Comparison of ENCODE assay signal across 29 mouse cellular contexts in genomic region chr17:13698194-13698593, GRCm38 (mm10).
DNase-seq lines count a peak whose midpoint lies in the region; ATAC-seq and TF ChIP-seq lines count a peak whose summit lies in the region.
"Had no signal": no experiment of that assay in that cellular context is flagged by ENCODE, and none has a peak within 500 bp of the region (broad histone marks: within the 10 kb centered on the region; RNA-seq: fewer than 3 reads in every experiment).

No protein-coding gene starts in this region.

- peak; percentile 90 for DNase-seq in liver, adult 2 months (ENCODE audit: extremely low read depth, low read depth, low spot score)
- no peak for DNase-seq in lung, postnatal 4 days
- DNase-seq in liver, postnatal 0 days: peak; percentile 59
- DNase-seq: adrenal gland, postnatal 10 days; adrenal gland, postnatal 36 days; B cell, adult 2 months; cerebellum, adult 11 months; cerebellum, adult 2 months; cerebellum, adult 9-11 months; cerebellum, postnatal 25 days; gastrocnemius, postnatal 10 days; heart, adult 11 months; heart, postnatal 14 days; heart, postnatal 4 days had no signal

- TF ChIP-seq POLR2A in liver, adult 2 months (IDR thresholded peaks at IDR 0.05; ENCODE audit: extremely low read depth, insufficient read depth, low read length): peak; percentile 72; the same call in 1 of the 2 replicates
- TF ChIP-seq POLR2A in embryonic fibroblast, embryonic 13.5 days (IDR thresholded peaks at IDR 0.05; ENCODE audit: low read depth, low read length): no peak

- peak overlapping the region; percentile 53 for H3K4me3 ChIP-seq in liver, adult 2 months (ENCODE audit: insufficient read depth, low read depth, low read length)
- no peak overlapping the region for H3K4me3 ChIP-seq in liver, embryonic 12.5 days
- H3K4me3 ChIP-seq in lung, embryonic 15.5 days: no peak overlapping the region
- H3K4me3 ChIP-seq in embryonic fibroblast, embryonic 13.5 days (ENCODE audit: insufficient read depth, low read length): no peak overlapping the region
- peak overlapping the region; percentile 33 for H3K4me3 ChIP-seq in liver, postnatal 0 days (ENCODE audit: low read depth, low read length)
- H3K4me3 ChIP-seq: embryonic facial prominence, embryonic 12.5 days; embryonic facial prominence, embryonic 15.5 days; erythroblast, embryonic 14.5 days; forebrain, embryonic 12.5 days; forebrain, embryonic 15.5 days; heart, embryonic 13.5 days had no signal

- H3K9ac ChIP-seq in liver, adult 2 months (ENCODE audit: low read depth, low read length): peak overlapping the region; percentile 56
- no peak overlapping the region for H3K9ac ChIP-seq in liver, embryonic 12.5 days
- no peak overlapping the region for H3K9ac ChIP-seq in lung, embryonic 15.5 days
- peak overlapping the region; percentile 39 for H3K9ac ChIP-seq in liver, postnatal 0 days (replicated peaks)
- H3K9ac ChIP-seq: embryonic facial prominence, embryonic 12.5 days; embryonic facial prominence, embryonic 15.5 days; forebrain, embryonic 12.5 days; forebrain, embryonic 15.5 days; heart, embryonic 13.5 days; hindbrain, embryonic 14.5 days had no signal

- H3K36me3 ChIP-seq in liver, adult 2 months (ENCODE audit: control insufficient read depth, insufficient read depth, low read length): no peaks in the 10 kb centered on the region
- no peaks in the 10 kb centered on the region for H3K36me3 ChIP-seq in liver, embryonic 12.5 days
- no peaks in the 10 kb centered on the region for H3K36me3 ChIP-seq in lung, embryonic 15.5 days
- no peaks in the 10 kb centered on the region for H3K36me3 ChIP-seq in liver, postnatal 0 days (replicated peaks; ENCODE audit: insufficient read depth, low read length)
- H3K36me3 ChIP-seq: embryonic facial prominence, embryonic 12.5 days; embryonic facial prominence, embryonic 15.5 days; forebrain, embryonic 12.5 days; forebrain, embryonic 15.5 days; G1E; heart, embryonic 13.5 days had no signal

- peak overlapping the region; percentile 76 for H3K27ac ChIP-seq in liver, adult 2 months (replicated peaks; ENCODE audit: insufficient read depth, low read depth, low read length)
- H3K27ac ChIP-seq in liver, embryonic 12.5 days: no peak overlapping the region
- peak overlapping the region; percentile 1; the same call in 1 of the 2 replicates for H3K27ac ChIP-seq in lung, embryonic 15.5 days
- peak overlapping the region; percentile 95 for H3K27ac ChIP-seq in embryonic fibroblast, embryonic 13.5 days (ENCODE audit: insufficient read depth, low read length)
- peak overlapping the region; percentile 89 for H3K27ac ChIP-seq in liver, postnatal 0 days (ENCODE audit: low read depth)
- H3K27ac ChIP-seq: embryonic facial prominence, embryonic 12.5 days; embryonic facial prominence, embryonic 15.5 days; forebrain, embryonic 12.5 days; forebrain, embryonic 15.5 days; heart, embryonic 13.5 days; hindbrain, embryonic 14.5 days; hindbrain, postnatal 0 days had no signal

- TF ChIP-seq CTCF in liver, adult 2 months (IDR thresholded peaks at IDR 0.05; ENCODE audit: low read depth, low read length): no peak
- no peak for TF ChIP-seq CTCF in embryonic fibroblast, embryonic 13.5 days (IDR thresholded peaks at IDR 0.05; ENCODE audit: borderline replicate concordance, insufficient read depth, low read length)
- TF ChIP-seq CTCF in liver, postnatal 0 days (IDR thresholded peaks at IDR 0.05; ENCODE audit: low read depth): no peak

- no peaks in the 10 kb centered on the region for H3K27me3 ChIP-seq in liver, adult 2 months (ENCODE audit: control insufficient read depth, insufficient read depth, low read length)
- H3K27me3 ChIP-seq in liver, embryonic 12.5 days (replicated peaks): no peaks in the 10 kb centered on the region
- no peaks in the 10 kb centered on the region for H3K27me3 ChIP-seq in lung, embryonic 15.5 days
- H3K27me3 ChIP-seq in liver, postnatal 0 days (ENCODE audit: insufficient read depth, low read length): no peaks in the 10 kb centered on the region
- H3K27me3 ChIP-seq: CH12.LX; embryonic facial prominence, embryonic 12.5 days; embryonic facial prominence, embryonic 15.5 days; forebrain, embryonic 12.5 days; forebrain, embryonic 15.5 days; heart, embryonic 13.5 days; Patski had no signal

- TF ChIP-seq EP300 in liver, postnatal 0 days (IDR thresholded peaks at IDR 0.05; ENCODE audit: low read depth): peak; percentile 63; the same call in 1 of the 2 replicates

- no peak for ATAC-seq in liver, embryonic 12.5 days
- no peak for ATAC-seq in lung, embryonic 15.5 days (ENCODE audit: borderline replicate concordance, extremely low read depth, low FRiP score, low TSS enrichment)
- ATAC-seq in liver, postnatal 0 days: peak; percentile 90
- no peak for ATAC-seq in monocyte, adult 5-6 weeks (replicated peaks; ENCODE audit: insufficient number of reproducible peaks, low FRiP score, low TSS enrichment, poor library complexity, severe bottlenecking)
- ATAC-seq: forebrain, embryonic 15.5 days; hindbrain, postnatal 0 days; Patski had no signal

- no peaks in the 10 kb centered on the region for H3K79me2 ChIP-seq in liver, adult 2 months (ENCODE audit: control insufficient read depth, insufficient read depth, low read length)

- WGBS in liver, adult 2 months: 19% methylated on average over 4 of the region's 4 CpGs
- WGBS in liver, embryonic 12.5 days (ENCODE audit: insufficient replicate concordance): 54% methylated on average over 4 of the region's 4 CpGs
- 87% methylated on average over 4 of the region's 4 CpGs for WGBS in lung, embryonic 15.5 days
- 57% methylated on average over 4 of the region's 4 CpGs for WGBS in liver, postnatal 0 days (ENCODE audit: insufficient replicate concordance)

- no peaks in the 10 kb centered on the region for H3K9me3 ChIP-seq in liver, embryonic 12.5 days (replicated peaks)
- no peaks in the 10 kb centered on the region for H3K9me3 ChIP-seq in lung, embryonic 15.5 days
- no peaks in the 10 kb centered on the region for H3K9me3 ChIP-seq in liver, postnatal 0 days (ENCODE audit: low read length)
- H3K9me3 ChIP-seq: embryonic facial prominence, embryonic 12.5 days; embryonic facial prominence, embryonic 15.5 days; forebrain, embryonic 12.5 days; forebrain, embryonic 15.5 days; heart, embryonic 13.5 days had no signal

- peaks cover 14% of the 10 kb centered on the region for H3K4me1 ChIP-seq in liver, adult 2 months (ENCODE audit: control insufficient read depth, insufficient read depth, low read length)
- 0 out of 2 replicates have a peak, but pooled peaks cover 8% of the 10 kb centered on the region for H3K4me1 ChIP-seq in liver, embryonic 12.5 days
- H3K4me1 ChIP-seq in lung, embryonic 15.5 days: peaks cover 42% of the 10 kb centered on the region
- H3K4me1 ChIP-seq in embryonic fibroblast, embryonic 13.5 days (ENCODE audit: control insufficient read depth, insufficient read depth, low read length): peaks cover 23% of the 10 kb centered on the region
- 0 out of 2 replicates have a peak, but pooled peaks cover 3% of the 10 kb centered on the region for H3K4me1 ChIP-seq in liver, postnatal 0 days (ENCODE audit: insufficient read depth)

- no peak overlapping the region for H3K4me2 ChIP-seq in liver, embryonic 12.5 days
- H3K4me2 ChIP-seq in lung, embryonic 15.5 days: no peak overlapping the region
- H3K4me2 ChIP-seq in liver, postnatal 0 days (ENCODE audit: low read depth, low read length): peak overlapping the region; percentile 57
- H3K4me2 ChIP-seq: embryonic facial prominence, embryonic 12.5 days; embryonic facial prominence, embryonic 15.5 days; forebrain, embryonic 12.5 days; forebrain, embryonic 15.5 days; heart, embryonic 13.5 days; hindbrain, embryonic 14.5 days had no signal

Comparison
In these comparisons a context has a peak if more than half of its experiments do, and no peak if none do; other contexts are left out.
1. H3K4me3 ChIP-seq: peak in liver, adult 2 months (single experiment) and liver, postnatal 0 days (single experiment); none in liver, embryonic 12.5 days (single experiment), lung, embryonic 15.5 days (single experiment) and embryonic fibroblast, embryonic 13.5 days (single experiment).
2. H3K9ac ChIP-seq: peak in liver, adult 2 months (single experiment) and liver, postnatal 0 days (single experiment); none in liver, embryonic 12.5 days (single experiment) and lung, embryonic 15.5 days (single experiment).
3. DNase-seq: peak in liver, adult 2 months (single experiment) and liver, postnatal 0 days (single experiment); none in lung, postnatal 4 days (0 of 2).